Mouse (Mus musculus): Measurements from ENCODE around the gene Hspg2.

The Hspg2 gene

DNA sequence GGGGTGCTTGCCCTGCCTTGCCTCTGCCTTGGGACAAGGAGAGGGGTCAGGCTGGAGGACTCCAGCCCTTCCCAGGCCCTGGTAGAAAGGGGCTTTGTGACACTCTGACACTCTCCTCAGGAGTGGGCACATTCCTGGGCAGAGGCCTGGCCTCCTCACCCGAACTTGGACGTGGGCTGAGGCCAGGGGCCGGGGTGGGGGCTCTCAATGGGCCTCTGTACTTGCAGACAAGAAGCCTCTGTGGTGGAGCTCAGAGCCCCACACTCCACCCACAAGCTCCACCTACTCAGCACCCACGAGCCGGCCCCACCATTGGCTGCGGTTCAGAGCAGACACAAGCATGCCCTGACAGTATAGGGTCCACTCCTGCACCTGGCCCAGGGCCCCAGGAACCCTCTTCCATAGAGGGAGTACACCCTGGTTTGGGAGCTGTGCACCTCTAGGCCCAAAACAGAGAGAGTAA lies 35.0 kb downstream of the Hspg2 start:
- DNase-seq, result peak; percentile 95

DNA sequence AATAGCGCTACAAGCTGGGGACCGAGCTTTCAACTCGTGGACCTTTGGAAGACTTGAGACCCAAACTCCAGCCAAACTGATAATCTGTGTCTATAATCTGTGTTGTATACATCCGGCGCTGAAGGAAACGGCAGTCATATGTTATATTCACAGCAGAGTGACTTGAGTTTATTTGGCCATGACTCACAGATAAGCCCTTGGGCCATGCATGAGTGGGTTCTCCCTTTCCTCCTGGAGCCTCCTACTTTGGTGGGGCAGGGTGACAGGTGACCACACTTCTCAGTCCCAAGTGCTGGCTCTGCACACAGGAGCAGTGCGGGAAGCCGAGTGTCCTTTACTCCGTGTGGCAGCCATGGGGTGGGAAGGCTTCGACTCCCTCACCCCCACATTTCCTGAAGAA lies 38.1 kb downstream of the Hspg2 start:
- no peak for DNase-seq

DNA sequence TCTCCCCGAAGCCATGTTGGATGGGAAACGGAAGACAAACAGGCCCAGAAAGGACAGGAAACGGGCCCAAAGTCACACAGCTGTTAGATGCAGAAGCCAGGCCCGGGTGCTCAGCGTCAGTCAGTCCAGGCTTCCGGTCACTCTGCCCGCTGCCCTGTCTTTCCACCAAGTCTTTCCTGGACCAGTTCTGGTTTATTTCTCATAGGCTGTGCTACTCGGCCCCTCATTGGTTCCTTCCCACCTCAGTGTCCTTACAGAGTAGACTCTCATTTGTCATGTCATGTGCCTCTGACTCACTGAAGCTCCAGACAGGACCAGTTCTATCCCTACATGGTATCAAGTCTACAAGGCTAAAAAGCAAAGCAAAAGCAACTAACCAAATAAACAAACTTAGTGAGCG lies 41.0 kb downstream of the Hspg2 start:
- DNase-seq, result no peak

DNA sequence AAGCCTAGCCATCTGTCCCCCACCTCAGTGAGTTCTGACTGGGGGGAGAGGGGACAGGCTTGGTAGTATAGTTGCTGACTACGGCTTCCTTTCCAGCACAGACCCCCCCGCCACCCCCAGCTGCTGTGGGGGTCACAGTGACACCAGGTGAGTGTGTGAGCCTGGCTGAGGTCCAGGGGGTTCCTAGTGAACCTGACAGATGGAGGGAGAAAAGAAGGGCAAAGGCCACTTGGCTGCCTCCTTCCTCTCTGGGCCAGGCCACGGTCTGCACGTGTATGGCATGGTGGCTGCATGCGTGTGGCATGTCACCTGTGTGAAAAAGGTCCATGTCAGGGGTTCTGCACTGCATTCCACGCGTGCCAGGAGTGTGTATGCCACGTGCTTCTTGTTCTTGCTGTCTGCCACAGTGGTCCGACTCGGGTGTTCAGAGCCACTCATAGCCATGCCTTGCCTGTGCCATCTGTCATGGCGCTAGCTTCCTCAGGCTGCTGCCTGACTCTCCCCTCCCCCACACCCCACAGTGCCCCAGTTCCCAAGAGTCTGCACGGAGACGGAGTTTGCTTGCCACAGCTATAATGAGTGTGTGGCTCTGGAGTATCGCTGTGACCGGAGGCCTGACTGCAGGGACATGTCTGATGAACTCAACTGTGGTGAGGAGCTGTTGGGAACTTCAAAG lies 41.6 kb downstream of the Hspg2 start:
- DNase-seq, result no peak

DNA sequence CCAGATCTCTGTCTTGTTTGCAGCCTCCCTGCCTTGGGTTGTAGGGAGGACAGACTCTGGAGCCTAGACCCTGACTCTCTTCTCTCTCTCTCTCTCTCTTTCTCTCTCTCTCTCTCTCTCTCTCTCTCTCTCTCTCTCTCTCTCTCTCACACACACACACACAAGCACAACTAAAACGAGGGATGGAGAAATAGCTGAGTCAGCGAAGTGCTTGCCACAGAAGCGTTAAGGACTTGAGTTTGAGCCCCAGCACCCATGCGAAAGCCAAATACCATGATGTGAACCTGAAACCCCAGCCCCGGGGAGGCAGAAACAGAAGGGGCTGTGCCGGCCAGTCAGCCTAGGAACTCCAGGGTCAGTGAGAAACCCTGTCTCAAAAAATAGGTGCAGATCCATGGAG lies 44.3 kb downstream of the Hspg2 start:
- no peak for DNase-seq

DNA sequence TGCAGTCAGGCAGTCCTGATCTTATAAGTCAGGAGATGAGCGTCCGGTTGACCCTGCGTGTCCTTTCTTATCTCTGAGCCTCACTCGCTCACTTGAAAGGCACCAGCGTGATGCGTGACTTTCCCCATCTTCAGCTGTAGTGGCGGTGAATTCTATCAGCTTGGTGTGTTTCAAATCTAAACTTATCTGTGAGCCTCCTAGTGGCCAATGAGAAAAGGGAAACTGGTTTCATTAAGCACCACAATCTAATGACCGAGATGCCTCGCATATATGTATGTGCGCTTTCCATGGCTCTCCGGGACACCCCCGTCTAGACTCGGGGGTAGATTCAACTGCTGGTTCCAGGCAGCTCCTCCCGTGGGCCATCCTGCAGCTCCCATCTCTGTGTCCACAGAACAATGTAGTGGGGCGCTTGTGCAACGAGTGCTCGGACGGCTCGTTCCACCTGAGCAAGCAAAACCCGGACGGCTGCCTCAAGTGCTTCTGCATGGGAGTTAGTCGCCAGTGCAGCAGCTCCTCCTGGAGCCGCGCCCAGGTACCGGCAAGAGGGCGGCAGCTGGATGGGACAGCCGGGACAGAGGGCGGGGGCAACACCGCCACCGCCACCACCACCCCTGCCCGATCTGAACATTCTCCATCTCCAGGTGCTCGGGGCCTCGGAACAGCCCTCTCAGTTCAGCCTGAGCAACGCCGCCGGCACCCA lies 49.6 kb downstream of the Hspg2 start:
- no peak for DNase-seq

DNA sequence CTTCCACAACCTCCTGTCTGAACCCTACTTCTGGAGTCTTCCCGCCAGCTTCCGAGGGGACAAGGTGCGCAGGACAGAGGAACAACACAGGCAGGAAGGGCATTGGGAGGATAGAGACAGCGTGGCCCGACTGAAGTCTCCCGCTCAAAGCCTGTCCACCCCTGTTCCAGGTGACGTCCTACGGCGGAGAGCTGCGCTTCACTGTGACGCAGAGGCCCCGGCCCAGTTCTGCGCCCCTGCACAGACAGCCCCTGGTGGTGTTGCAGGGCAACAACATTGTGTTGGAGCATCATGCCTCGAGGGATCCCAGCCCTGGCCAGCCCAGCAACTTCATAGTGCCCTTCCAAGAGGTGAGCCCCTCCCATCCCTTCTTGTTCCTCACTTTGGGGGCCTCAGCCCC lies 50.2 kb downstream of the Hspg2 start:
- no peak for DNase-seq

DNA sequence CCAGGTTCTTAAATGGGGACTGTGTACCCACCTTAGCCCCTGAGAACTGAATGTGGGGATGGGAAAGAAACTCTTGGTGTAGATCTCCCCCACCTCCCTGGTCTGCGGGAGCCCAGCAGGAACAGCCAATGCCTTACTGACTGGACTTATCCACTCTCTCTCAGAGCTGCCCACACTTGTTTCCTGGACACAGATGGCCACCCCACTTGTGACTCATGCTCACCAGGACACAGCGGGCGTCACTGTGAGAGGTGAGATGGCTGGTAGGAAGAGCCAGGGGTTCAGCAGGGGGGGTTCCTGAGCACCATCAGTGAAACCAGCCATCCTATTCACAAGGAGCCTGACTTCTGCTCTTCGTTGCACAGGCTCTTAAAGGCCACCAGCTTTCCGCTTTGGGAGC lies 51.8 kb downstream of the Hspg2 start:
- DNase-seq, result no peak

DNA sequence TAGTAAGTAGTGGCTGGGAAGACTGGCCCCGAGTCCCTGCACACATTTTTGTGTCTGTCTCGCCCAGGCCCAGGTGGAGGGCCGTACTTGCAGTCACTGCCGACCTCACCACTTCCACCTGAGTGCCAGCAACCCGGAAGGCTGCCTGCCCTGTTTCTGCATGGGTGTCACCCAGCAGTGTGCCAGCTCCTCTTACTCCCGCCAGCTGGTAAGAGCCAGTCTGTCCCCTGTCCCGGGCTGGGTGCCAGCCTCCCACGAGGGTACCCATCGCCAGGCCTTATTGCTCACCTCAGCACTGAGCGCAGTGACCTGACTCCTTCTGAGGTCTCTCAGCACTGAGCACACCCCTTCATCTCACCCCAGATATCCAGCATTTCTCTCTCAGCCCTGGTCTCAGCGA lies 53.4 kb downstream of the Hspg2 start:
- DNase-seq, result peak; percentile 95

DNA sequence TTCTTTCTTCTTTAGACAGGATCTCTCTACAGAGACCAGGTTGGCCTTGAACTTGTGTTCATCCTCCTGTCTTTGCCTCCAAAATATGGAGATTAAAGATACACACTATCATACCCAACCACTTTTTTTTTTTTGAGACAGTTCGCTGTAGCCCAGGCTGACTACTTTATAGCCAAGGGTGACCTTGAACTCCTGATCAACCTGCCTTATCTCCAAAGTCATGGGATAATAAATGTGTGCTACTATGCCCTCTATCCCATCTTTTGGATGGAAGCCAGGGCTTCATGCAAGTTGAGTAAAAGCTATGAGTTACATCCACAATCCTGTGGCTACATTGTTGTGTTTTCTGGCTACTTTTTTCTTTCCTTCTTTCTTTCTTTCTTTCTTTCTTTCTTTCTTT lies 56.9 kb downstream of the Hspg2 start:
- no peak for DNase-seq

DNA sequence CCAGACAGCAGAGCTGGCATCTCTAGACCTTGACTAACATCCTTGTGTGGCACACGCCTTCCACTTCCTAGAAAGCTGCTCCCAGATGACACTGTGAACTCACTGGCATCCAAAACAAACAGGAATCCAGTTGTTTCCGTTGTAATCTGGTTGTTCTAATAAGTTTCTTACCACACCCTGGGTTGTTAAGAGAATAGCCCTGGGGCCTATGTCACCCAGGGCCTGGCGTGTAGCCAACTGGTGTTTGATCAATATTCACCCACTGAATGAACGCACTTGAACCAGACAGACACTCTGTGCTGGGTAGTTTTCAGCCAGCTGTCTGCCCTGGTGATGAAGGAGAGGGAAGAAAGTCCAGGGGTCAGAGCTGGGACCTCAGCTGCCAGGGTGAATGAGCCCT lies 58.8 kb downstream of the Hspg2 start:
- DNase-seq, result peak; percentile 97

DNA sequence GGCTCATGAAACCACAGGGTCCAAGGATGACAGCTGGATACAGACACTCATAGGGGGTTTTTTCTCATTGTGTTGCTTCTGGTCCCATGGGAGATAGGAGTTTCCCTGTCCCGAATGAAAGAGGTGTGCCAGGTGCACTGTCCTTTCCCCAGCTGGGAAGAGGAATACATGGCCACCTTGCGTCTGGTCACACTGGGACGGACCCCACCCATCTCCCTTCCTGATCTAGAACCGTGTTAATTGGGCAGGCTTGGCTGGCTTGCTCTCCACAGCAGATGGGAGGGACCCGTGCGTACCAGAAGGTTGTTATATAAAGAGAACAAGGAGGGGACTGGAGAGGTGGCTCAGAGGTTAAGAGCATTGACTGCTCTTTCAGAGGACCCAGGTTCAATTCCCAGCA lies 59.3 kb downstream of the Hspg2 start:
- peak; percentile 98 for DNase-seq

DNA sequence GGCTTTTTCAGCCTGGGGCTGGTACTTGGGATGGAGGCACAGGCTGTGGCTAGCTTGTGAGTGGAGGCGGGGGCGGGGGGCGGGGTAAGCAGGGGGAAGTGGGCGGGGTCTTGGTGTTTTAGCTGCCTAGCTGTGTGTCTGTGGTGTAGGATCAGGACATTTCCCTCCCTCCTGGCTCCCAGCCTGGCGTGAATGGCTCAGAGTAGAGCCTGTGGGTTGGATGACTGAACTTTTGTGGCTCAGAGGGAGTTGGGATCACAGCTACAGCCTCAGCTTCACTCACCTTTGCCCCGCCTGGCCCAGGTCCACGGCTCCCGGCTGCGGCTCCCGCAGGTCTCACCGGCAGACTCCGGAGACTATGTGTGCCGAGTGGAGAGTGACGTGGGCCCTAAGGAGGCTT lies 71.8 kb downstream of the Hspg2 start:
- DNase-seq, result peak; percentile 95

DNA sequence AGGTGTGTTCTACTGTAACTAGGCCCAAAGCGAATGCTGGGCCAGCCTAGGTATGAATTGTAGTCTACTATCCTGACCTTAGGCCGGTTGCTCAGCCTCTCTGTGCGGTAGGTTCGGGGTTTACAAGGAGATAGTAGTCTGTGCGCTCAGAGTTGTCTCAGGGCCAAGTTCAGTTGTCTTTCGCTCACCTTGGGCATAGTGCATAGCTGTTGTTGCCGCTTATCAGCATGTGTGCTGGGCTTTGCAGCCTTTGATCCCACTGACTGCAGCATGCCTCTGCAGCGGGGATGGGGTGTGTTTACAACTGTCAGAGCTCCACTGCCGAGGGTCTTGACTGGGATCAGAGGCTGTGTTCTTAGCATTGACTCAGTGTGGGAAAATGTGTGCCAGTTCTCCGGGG lies 74.4 kb downstream of the Hspg2 start:
- no peak for DNase-seq

DNA sequence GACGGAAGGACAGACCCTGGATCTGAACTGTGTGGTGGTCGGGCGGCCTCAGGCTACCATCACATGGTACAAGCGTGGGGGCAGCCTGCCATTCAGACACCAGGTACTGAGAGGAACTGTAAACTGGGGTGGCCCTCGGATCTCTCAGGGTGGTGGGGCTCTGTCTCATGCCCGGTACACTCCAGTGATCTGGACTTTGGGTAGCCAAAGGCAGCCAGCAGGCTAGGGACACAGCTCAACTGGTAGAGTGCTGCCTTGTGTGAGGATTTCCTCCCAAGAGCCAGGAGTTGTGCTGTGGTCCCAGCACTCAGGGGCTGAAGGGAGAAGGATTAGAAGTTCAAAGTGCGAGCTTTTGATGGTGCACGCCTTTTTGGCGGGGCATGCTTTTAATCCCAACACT lies 77.0 kb downstream of the Hspg2 start:
- DNase-seq, result no peak

DNA sequence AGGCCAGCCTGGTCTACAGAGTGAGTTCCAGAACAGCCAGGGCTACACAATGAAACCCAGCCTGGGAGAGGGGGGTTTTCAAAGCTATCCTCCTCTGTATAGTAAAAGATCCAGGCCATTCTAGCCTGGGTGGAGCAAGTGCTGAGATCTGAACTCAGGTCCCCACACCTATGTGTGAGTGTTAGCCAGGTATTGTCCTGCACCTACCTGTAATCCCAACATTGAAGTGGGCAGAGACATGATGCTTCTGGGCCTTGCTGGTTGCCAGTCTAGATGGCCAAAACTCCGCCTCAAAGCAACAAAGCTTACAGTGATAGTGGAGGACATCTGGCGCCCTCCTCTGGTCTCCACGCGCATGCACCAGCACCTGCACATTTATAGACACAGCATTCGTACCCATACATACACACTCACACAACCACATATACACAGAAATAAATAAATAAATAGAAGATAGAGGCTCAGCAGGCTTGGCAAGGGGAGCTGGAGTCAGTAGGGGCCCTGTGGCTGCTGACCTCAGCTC lies 77.5 kb downstream of the Hspg2 start:
- DNase-seq, result peak; percentile 92

DNA sequence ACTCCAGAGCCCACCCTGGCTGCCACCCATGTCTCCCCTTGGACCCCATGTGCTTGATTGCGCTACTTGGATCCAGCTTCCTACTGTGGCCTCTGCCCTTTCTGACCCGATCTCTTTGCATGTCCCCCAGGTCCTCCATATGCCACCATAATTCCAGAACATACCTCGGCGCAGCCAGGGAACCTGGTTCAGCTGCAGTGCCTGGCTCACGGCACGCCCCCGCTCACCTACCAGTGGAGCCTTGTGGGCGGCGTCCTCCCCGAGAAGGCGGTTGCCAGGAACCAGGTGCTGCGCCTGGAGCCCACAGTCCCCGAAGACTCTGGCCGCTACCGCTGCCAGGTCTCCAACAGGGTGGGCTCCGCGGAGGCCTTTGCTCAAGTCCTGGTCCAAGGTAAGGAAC lies 84.9 kb downstream of the Hspg2 start:
- DNase-seq, result no peak

DNA sequence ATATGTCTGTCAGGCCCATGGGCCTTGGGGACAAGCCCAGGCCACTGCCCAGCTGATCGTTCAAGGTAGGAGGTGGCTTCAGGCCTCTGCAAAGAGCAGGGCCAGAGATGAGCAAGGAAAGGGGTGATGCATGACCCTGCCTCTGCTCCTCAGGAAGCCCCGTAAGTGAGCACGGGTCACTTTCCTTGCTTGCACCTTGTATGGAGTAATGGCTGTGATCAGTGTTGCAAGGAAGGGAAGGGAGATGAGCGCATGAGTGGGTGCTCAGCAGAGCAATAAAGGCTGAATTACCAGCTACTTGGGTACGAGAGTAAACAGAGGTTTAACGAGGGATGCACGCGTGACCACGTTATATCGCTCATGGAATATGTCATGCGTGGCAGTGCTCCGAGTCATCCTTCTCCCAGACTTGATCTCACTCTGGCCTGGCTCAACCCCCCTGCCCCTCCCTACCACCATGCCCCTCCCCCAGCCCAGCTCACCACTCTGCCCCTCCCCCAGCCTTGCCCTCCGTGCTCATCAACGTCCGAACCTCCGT lies 88.2 kb downstream of the Hspg2 start:
- DNase-seq, result no peak

DNA sequence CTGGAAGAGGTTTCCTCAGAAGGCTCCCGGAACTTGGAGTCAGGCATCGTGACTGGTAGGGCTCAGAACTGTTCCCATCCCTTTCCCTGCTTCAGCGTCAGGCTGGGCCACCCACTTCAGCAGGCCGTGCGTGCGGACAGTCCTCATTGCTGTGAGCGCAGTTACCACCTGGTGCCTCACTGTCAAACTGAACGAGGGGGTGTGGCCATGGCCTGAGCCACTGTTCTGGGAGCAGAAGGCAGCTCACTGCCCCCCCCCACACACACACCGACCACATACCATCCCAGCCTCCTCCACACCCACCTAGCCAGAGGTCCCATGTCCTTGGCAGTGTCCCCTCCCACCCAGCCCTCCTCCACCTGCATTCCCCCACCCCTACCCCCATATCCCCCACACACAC lies 101.3 kb downstream of the Hspg2 start:
- DNase-seq, result no peak

DNA sequence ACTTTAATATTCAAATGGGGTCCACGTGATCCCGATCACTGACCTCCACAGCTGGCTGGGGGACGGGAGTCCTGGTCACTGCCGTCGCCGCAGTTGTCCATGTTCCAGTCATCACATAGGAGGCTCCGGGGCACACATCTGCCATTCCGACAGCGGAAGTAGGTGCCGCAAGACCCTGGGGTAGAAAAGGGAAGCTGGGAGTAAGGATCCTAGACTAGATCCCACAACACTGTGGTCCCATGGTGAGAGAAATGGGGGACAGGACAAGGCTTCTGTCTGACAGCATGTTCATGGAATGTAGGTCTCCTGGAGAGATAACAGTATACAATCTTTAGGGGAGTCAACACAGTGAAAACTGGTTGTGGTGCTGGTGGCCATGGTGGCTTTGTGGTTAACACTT lies 105.9 kb downstream of the Hspg2 start, which contains the start of gene Ldlrad2:
Ldlrad2 (minus strand) TSS at position 101 of the 400 bp plus-strand sequence.
- no peak for DNase-seq

DNA sequence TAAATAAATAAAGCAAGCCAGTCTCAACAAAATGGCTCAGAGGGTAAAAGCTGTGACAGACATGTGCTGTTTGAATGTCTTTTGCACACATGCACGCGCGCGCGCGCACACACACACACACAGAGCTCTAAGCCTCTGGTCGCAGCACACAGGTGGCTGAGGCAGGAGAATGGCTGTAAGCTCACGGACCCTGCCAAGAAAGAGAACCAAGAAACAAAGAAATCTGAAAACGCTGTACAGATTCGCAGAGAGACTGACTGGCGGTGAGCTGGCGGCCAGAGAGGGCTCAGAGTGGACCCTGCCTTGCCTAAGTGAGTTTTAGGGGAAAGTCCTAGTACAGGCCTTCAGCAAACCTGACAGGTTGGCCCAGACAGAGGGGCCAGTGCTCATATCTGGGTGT lies 108.9 kb downstream of the Hspg2 start:
- DNase-seq, result peak; percentile 86

DNA sequence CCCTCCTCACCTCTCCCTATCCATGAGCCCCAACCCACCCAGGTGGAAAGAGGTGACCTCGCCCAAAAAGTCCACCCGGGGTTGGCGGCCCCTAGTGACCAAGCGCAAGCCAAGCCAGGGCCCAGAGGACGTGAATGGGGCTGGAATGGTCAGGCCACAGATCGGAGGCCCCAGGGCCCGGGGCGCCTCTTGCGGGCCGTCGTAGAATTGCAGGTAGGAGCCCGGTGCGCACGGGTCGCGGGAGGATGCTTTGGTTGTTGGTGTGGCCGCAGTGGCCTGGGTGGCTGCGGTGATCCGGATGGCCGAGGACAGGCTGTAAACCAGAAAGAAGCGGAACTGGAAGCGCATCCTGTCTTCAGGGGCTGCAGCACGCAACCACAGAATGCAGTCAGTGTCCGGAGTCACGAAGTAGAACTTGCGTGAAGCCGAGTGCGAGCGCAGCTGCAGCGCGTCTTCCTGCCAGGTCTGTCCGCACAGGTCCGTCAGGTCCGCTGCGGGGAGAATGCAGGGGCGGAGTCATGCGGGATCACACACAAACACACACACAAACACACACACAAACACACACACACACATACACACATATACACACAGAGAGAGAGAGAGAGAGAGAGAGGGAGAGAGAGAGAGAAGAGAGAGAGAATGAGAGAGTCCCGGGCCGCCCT lies 109.7 kb downstream of the Hspg2 start:
- DNase-seq, result peak; percentile 96

DNA sequence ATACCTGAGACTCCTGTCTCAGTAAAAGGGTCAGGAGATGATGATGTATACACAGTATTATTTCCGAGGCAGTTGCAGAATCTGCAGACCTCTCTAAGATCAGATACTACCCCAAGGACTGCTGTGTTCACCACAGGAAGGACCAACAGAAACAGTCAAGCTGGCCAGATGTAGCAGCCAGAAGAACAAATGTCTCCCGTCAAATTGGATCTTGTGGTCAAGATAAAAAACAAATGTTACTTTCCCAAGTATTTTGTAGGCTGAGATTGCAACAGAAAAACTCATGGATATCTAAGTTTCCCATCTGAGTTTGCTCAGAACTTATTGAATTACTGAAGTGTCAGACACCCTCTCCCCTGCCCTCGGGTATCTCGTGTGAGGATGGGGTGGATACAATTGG lies 111.2 kb downstream of the Hspg2 start:
- DNase-seq, result no peak

DNA sequence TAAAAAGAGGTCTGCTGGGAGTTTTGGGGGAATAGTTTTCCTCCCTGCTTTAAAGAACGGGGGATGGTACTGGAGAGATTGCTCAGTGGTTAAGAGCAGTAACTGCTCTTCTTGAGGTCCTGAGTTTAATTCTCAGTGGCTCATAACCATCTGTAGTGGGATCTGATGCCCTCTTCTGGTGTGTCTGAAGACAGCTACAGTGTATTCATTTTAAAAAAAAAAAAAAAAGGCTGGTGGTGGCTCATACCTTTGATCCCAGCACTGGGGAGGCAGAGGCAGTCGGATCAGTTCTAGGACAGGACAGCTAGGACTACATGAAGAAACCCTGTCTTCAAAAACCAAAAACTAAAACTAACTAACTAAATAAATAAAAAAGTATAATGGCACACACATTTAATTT lies 111.7 kb downstream of the Hspg2 start:
- DNase-seq, result no peak

Measured in heart, adult 11 months (tissue).